Mouse (Mus musculus): Measurements from ENCODE around the gene Twist2. TPM values are rescaled to one million over a fixed set of nuclear protein-coding genes. Genes with fewer than 3 reads are reported as not detected.

Twist2 gene
- total and polyA plus RNA-seq, 3 experiments = not detected

DNA sequence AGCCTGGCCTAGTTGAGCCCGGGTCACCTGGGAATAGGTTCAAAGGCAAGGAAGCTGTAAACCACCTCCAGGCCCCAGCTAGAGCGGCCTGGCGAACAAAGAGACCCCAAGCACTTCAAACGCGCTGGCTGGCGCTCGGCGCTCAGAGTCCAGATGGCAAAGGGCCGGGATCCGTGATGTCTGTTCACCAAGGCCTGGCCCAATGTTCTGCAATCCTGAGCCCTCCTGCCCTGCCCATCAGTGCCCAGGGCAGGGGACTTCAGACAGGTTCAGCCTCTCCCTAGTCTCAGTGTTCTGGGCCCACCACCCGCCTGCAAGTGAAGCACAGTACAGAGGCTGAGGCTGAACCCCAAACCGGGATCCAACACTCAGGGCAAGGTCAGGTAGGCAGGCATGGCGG, 913 bp upstream of the Twist2 start:
- Histone ChIP-seq H3K4me1 (ENCODE audit: control insufficient read depth in 1 of 2, insufficient read depth in 2 of 2, low read length in 2 of 2) (no peaks in the 10 kb centered on the region), H3K27ac (ENCODE audit: control insufficient read depth, low read depth, low read length) (no peak overlapping the region), H3K79me2 (ENCODE audit: control insufficient read depth, insufficient read depth, low read length, poor library complexity) (no peaks in the 10 kb centered on the region), H3K9ac (ENCODE audit: control insufficient read depth, low read depth, low read length, poor library complexity, severe bottlenecking) (no peak overlapping the region), H3K36me3 (ENCODE audit: control insufficient read depth in 1 of 2, insufficient read depth in 2 of 2, low read length in 2 of 2) (no peaks in the 10 kb centered on the region), H3K4me3 (ENCODE audit: control insufficient read depth in 1 of 2, insufficient read depth in 1 of 2, low read depth in 2 of 2, low read length in 2 of 2) (no peak overlapping the region), H3K27me3 (ENCODE audit: control insufficient read depth in 1 of 2, insufficient read depth in 2 of 2, low read length in 2 of 2) (no peaks in the 10 kb centered on the region), H3K9me3 (replicated peaks; ENCODE audit: insufficient read depth, low read length) (no peaks in the 10 kb centered on the region)
- TF ChIP-seq TCF12 (IDR thresholded peaks at IDR 0.05; ENCODE audit: low read depth, low read length) (no peak), ETS1 (IDR thresholded peaks at IDR 0.05; ENCODE audit: low read depth, low read length) (no peak), EP300 (IDR thresholded peaks at IDR 0.05; ENCODE audit: low read depth in 1 of 2, low read length in 2 of 2) (no peak), RCOR1 (IDR thresholded peaks at IDR 0.05; ENCODE audit: low read depth, low read length) (no peak), POLR2AphosphoS5 (IDR thresholded peaks at IDR 0.05; ENCODE audit: borderline replicate concordance, low read depth, low read length) (no peak), MAFK (IDR thresholded peaks at IDR 0.05; ENCODE audit: borderline replicate concordance, low read depth, low read length) (no peak), USF1 (IDR thresholded peaks at IDR 0.05; ENCODE audit: low read depth, low read length) (no peak), ZKSCAN1 (IDR thresholded peaks at IDR 0.05; ENCODE audit: low read depth, low read length) (no peak), NRF1 (IDR thresholded peaks at IDR 0.05; ENCODE audit: insufficient read depth, low read depth, low read length, poor library complexity, severe bottlenecking) (no peak), UBTF (IDR thresholded peaks at IDR 0.05; ENCODE audit: borderline replicate concordance, insufficient read depth, low read depth, low read length) (no peak), MYB (IDR thresholded peaks at IDR 0.05; ENCODE audit: low read depth, low read length) (no peak), SMC3 (IDR thresholded peaks at IDR 0.05; ENCODE audit: low read depth, low read length) (no peak), GATA1 (IDR thresholded peaks at IDR 0.05; ENCODE audit: low read depth, low read length) (no peak), BHLHE40 (IDR thresholded peaks at IDR 0.05; ENCODE audit: borderline replicate concordance, low read depth, low read length) (no peak), CTCF (IDR thresholded peaks at IDR 0.05 in 2 of 3, conservative IDR thresholded peaks at IDR 0.05 in 1 of 3; ENCODE audit: control insufficient read depth in 1 of 3, insufficient read depth in 1 of 3, low read depth in 2 of 3, low read length in 3 of 3, poor library complexity in 1 of 3, severe bottlenecking in 1 of 3) (no peak), TAL1 (IDR thresholded peaks at IDR 0.05; ENCODE audit: low read length) (no peak), MYC (IDR thresholded peaks at IDR 0.05; ENCODE audit: low read depth, low read length) (no peak)
- DNase-seq (ENCODE audit: low read depth, low spot score) = no peak

DNA sequence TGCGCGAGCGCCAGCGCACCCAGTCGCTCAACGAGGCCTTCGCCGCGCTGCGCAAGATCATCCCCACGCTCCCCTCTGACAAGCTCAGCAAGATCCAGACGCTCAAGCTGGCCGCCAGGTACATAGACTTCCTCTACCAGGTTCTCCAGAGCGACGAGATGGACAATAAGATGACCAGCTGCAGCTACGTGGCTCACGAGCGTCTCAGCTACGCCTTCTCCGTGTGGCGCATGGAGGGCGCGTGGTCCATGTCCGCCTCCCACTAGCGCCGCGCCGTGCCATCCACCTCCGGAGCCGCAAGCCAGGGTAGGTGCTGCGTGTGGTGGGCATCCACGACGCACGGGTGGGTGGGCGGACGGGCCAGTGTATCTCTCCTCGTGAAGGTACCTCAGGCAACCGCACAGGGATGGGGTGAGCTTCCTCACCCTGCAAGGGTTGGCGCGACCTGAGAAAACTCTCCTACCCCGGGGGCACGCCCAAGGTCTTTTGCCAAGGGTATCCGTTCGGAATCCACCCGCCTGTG, 644 bp downstream of the Twist2 start:
- Histone ChIP-seq H3K79me2 (ENCODE audit: control insufficient read depth, insufficient read depth, low read length, poor library complexity) (no peaks in the 10 kb centered on the region), H3K9ac (ENCODE audit: control insufficient read depth, low read depth, low read length, poor library complexity, severe bottlenecking) (no peak overlapping the region), H3K4me3 (ENCODE audit: control insufficient read depth in 1 of 2, insufficient read depth in 1 of 2, low read depth in 2 of 2, low read length in 2 of 2) (no peak overlapping the region), H3K27me3 (ENCODE audit: control insufficient read depth in 1 of 2, insufficient read depth in 2 of 2, low read length in 2 of 2) (no peaks in the 10 kb centered on the region), H3K36me3 (ENCODE audit: control insufficient read depth in 1 of 2, insufficient read depth in 2 of 2, low read length in 2 of 2) (no peaks in the 10 kb centered on the region), H3K27ac (ENCODE audit: control insufficient read depth, low read depth, low read length) (no peak overlapping the region), H3K4me1 (ENCODE audit: control insufficient read depth in 1 of 2, insufficient read depth in 2 of 2, low read length in 2 of 2) (no peaks in the 10 kb centered on the region), H3K9me3 (replicated peaks; ENCODE audit: insufficient read depth, low read length) (no peaks in the 10 kb centered on the region)
- no peak for DNase-seq (ENCODE audit: low read depth, low spot score)
- no peak for TF ChIP-seq BHLHE40 (IDR thresholded peaks at IDR 0.05; ENCODE audit: borderline replicate concordance, low read depth, low read length)
- no peak for TF ChIP-seq RAD21 (IDR thresholded peaks at IDR 0.05; ENCODE audit: low read depth, low read length)
- TF ChIP-seq MYC (IDR thresholded peaks at IDR 0.05; ENCODE audit: low read depth, low read length) = no peak
- TF ChIP-seq HCFC1 (IDR thresholded peaks at IDR 0.05; ENCODE audit: low read depth, low read length) = no peak
- no peak for TF ChIP-seq TCF12 (IDR thresholded peaks at IDR 0.05; ENCODE audit: low read depth, low read length)
- no peak for TF ChIP-seq GATA1 (IDR thresholded peaks at IDR 0.05; ENCODE audit: low read depth, low read length)
- TF ChIP-seq JUND (IDR thresholded peaks at IDR 0.05; ENCODE audit: low read depth, low read length) = no peak
- no peak for TF ChIP-seq ZKSCAN1 (IDR thresholded peaks at IDR 0.05; ENCODE audit: low read depth, low read length)
- no peak for TF ChIP-seq NELFE (IDR thresholded peaks at IDR 0.05; ENCODE audit: low read depth, low read length)
